Mouse (Mus musculus) heart, postnatal 0 days (tissue): ENCODE measurements around the gene Pm20d2. TPM values are rescaled to one million over a fixed set of nuclear protein-coding genes. Genes with fewer than 3 reads are reported as not detected.

ENCODE experiments used
- ATAC-seq: fragments of 200-750 bp; cut with Nextera tagmentation; 2 replicates; pipeline ENCODE4 v1.8.0; 2017; ENCODE audit warnings: low read depth, moderate number of reproducible peaks, moderate library complexity; ENCODE audit not compliant: insufficient read depth
- DNase-seq: peaks from one replicate; pipeline ENCODE4 v3.0.0-alpha.2; 2016; ENCODE audit warnings: low spot score
- H3K27ac ChIP-seq: fragments of 300-500 bp; sonication (generic); 2 replicates; pipeline ENCODE4 v1.5.1; 2014; ENCODE audit warnings: low read depth, mild to moderate bottlenecking
- H3K27me3 ChIP-seq: fragments of 300-500 bp; sonication (generic); 2 replicates; pipeline ENCODE4 v1.6.1; 2014; ENCODE audit warnings: low read length, mixed read lengths; ENCODE audit not compliant: control insufficient read depth, insufficient read depth
- H3K36me3 ChIP-seq: fragments of 300-500 bp; sonication (generic); replicated peaks from 2 replicates; pipeline ENCODE4 v1.6.1; 2014; ENCODE audit warnings: low read length, mixed read lengths; ENCODE audit not compliant: control insufficient read depth, insufficient read depth
- H3K4me1 ChIP-seq: fragments of 300-500 bp; sonication (generic); 2 replicates; pipeline ENCODE4 v1.6.1; 2014; ENCODE audit warnings: antibody characterized with exemption; ENCODE audit not compliant: control insufficient read depth, insufficient read depth
- H3K4me2 ChIP-seq: fragments of 300-500 bp; sonication (generic); 2 replicates; pipeline ENCODE4 v1.6.1; 2014; ENCODE audit warnings: low read depth, mild to moderate bottlenecking, low read length, moderate library complexity
- H3K4me3 ChIP-seq: fragments of 300-500 bp; sonication (generic); 2 replicates; pipeline ENCODE4 v1.5.1; 2014; ENCODE audit warnings: low read depth, low read length
- H3K9ac ChIP-seq: fragments of 300-500 bp; sonication (generic); replicated peaks from 2 replicates; pipeline ENCODE4 v1.6.1; 2014; ENCODE audit warnings: low read depth, low read length, mixed read lengths
- H3K9me3 ChIP-seq: fragments of 300-500 bp; sonication (generic); replicated peaks from 2 replicates; pipeline ENCODE4 v1.6.1; 2016; ENCODE audit warnings: low read length; ENCODE audit not compliant: control insufficient read depth
- CTCF ChIP-seq: IDR thresholded peaks from 2 replicates; pipeline ENCODE4 v1.5.1; 2016; ENCODE audit warnings: antibody characterized with exemption, control low read depth, low read depth
- EP300 ChIP-seq: IDR thresholded peaks from 2 replicates; pipeline ENCODE4 v1.6.1; 2016; ENCODE audit warnings: antibody characterized with exemption, low read depth
- WGBS: fragments of 180-500 bp; shearing (Covaris S2); extraction: QIAGEN DNeasy Blood & Tissue Kit; methylation state at CpG from one replicate; pipeline ENCODE4 v1.1.7; 2014; 5-methylcytosine and 5-hydroxymethylcytosine counted together
- polyA plus RNA-seq: library from polyadenylated mRNA; unstranded; fragments of >200 nt; fragmentation: Nextera tagmentation; extraction: Ambion mirVana; gene quantifications from 2 replicates; pipeline ENCODE4 v1.2.1, GENCODE M21; 2015
- total RNA-seq: library from RNA; depleted of rRNA; stranded (reverse); fragments of >200 nt; gene quantifications from 2 replicates; pipeline ENCODE4 v1.2.3, GENCODE M21; 2014; ENCODE audit warnings: low replicate concordance; rRNA removed

Gene Pm20d2
- total RNA-seq (10.3 and 11.1 TPM in 2 replicates), polyA plus RNA-seq (2.8 and 4.4 TPM in 2 replicates)

- WGBS: 21% methylated on average over 6 of the region's 6 CpGs
- DNase-seq: no peak
- Histone ChIP-seq H3K4me1 (0 out of 2 replicates have a peak, but pooled peaks cover 3% of the 10 kb centered on the region), H3K27ac (peak within 1 kb of the TSS; percentile 93), H3K9me3 (no peaks in the 10 kb centered on the region), H3K4me3 (peak within 1 kb of the TSS; percentile 67), H3K4me2 (peak within 1 kb of the TSS; percentile 95), H3K9ac (peak within 1 kb of the TSS; percentile 67), H3K36me3 (no peaks in the 10 kb centered on the region), H3K27me3 (peaks cover 7% of the 10 kb centered on the region; the same call in 1 of the 2 replicates)
- ATAC-seq: no peak
- TF ChIP-seq CTCF (no peak), EP300 (no peak)
Measured at GRCm38 (mm10) chr4:33189735-33190036, at the start of gene Pm20d2. Pm20d2 (minus strand) TSS chr4:33189737.

- Histone ChIP-seq H3K4me1 (no peaks in the 10 kb centered on the region), H3K9ac (no peak overlapping the region), H3K27me3 (no peaks in the 10 kb centered on the region), H3K27ac (no peak overlapping the region), H3K4me2 (no peak overlapping the region), H3K36me3 (no peaks in the 10 kb centered on the region), H3K9me3 (no peaks in the 10 kb centered on the region), H3K4me3 (no peak overlapping the region)
- 81% methylated on average over 18 of the region's 18 CpGs for WGBS
- DNase-seq (no peak), ATAC-seq (no peak)
- TF ChIP-seq CTCF (no peak), EP300 (no peak)
Measured at GRCm38 (mm10) chr4:33230881-33231280, 41.3 kb upstream of the Pm20d2 start.

GRCm38 (mm10) chr4:33229639-33230038 is 40.1 kb upstream of the Pm20d2 start:
- no peaks in the 10 kb centered on the region for H3K36me3 ChIP-seq
- H3K4me2 ChIP-seq: no peak overlapping the region
- no peak overlapping the region for H3K27ac ChIP-seq
- H3K9ac ChIP-seq: no peak overlapping the region
- no peak for DNase-seq
- no peaks in the 10 kb centered on the region for H3K4me1 ChIP-seq
- H3K4me3 ChIP-seq: no peak overlapping the region
- no peak for ATAC-seq
- no peaks in the 10 kb centered on the region for H3K27me3 ChIP-seq
- 64% methylated on average over 4 of the region's 4 CpGs for WGBS
- TF ChIP-seq EP300 (no peak), CTCF (no peak)
- H3K9me3 ChIP-seq: no peaks in the 10 kb centered on the region

- Histone ChIP-seq H3K4me2 (no peak overlapping the region), H3K27ac (no peak overlapping the region), H3K27me3 (no peaks in the 10 kb centered on the region), H3K36me3 (no peaks in the 10 kb centered on the region), H3K9ac (no peak overlapping the region), H3K4me1 (no peaks in the 10 kb centered on the region), H3K9me3 (no peaks in the 10 kb centered on the region), H3K4me3 (no peak overlapping the region)
- WGBS: 82% methylated on average over 7 of the region's 7 CpGs
- DNase-seq (no peak), ATAC-seq (no peak)
- TF ChIP-seq CTCF (no peak), EP300 (no peak)
Measured at GRCm38 (mm10) chr4:33227164-33227563, 37.6 kb upstream of the Pm20d2 start.

- Histone ChIP-seq H3K9me3 (no peaks in the 10 kb centered on the region), H3K36me3 (no peaks in the 10 kb centered on the region), H3K9ac (no peak overlapping the region), H3K4me1 (no peaks in the 10 kb centered on the region), H3K27me3 (no peaks in the 10 kb centered on the region), H3K4me3 (no peak overlapping the region), H3K27ac (no peak overlapping the region), H3K4me2 (no peak overlapping the region)
- no peak for DNase-seq
- 71% methylated on average over 7 of the region's 7 CpGs for WGBS
- no peak for ATAC-seq
- TF ChIP-seq CTCF (no peak), EP300 (no peak)
Measured at GRCm38 (mm10) chr4:33224003-33224675, 34.6 kb upstream of the Pm20d2 start.

- no peak for ATAC-seq
- H3K9ac ChIP-seq: no peak overlapping the region
Measured at GRCm38 (mm10) chr4:33221847-33222246, 32.3 kb upstream of the Pm20d2 start.

More at GRCm38 (mm10) chr4:33221847-33222246, 32.3 kb upstream of the Pm20d2 start:
- Histone ChIP-seq H3K4me2 (no peak overlapping the region), H3K36me3 (no peaks in the 10 kb centered on the region), H3K9me3 (no peaks in the 10 kb centered on the region), H3K4me3 (no peak overlapping the region), H3K4me1 (no peaks in the 10 kb centered on the region), H3K27me3 (no peaks in the 10 kb centered on the region), H3K27ac (no peak overlapping the region)
- 54% methylated on average over 1 of the region's 1 CpGs for WGBS
- DNase-seq: no peak
- no peak for TF ChIP-seq EP300
- TF ChIP-seq CTCF: no peak
